Mouse (Mus musculus): ENCODE data around the gene Ccdc78.
A peak's percentile ranks its signal among the peaks of the same experiment; 100 is the strongest.

The Ccdc78 gene

GRCm38 (mm10) chr17:25835301-25835700, 48.9 kb downstream of the Ccdc78 start:
- no peak for DNase-seq

- no peak for DNase-seq
Observed at GRCm38 (mm10) chr17:25835816-25836215, 49.4 kb downstream of the Ccdc78 start.

- no peak for DNase-seq
Observed at GRCm38 (mm10) chr17:25836397-25837075, 50.2 kb downstream of the Ccdc78 start.

- DNase-seq, result peak; percentile 86
Observed at GRCm38 (mm10) chr17:25837076-25837410, 50.7 kb downstream of the Ccdc78 start, which contains the start of gene Rhbdl1. Gene Rhbdl1, minus strand, starts transcription at chr17:25837295.

- no peak for DNase-seq
Observed at GRCm38 (mm10) chr17:25837533-25837932, 51.2 kb downstream of the Ccdc78 start.

- DNase-seq, result no peak
Observed at GRCm38 (mm10) chr17:25838904-25839303, 52.5 kb downstream of the Ccdc78 start.

GRCm38 (mm10) chr17:25839455-25840235, 53.3 kb downstream of the Ccdc78 start:
- DNase-seq, result no peak

Measured in cerebellum, adult 11 months (tissue).